Comparison of ENCODE assay signal across 18 mouse cellular contexts in genomic region chr7:44662168-44662567, GRCm38 (mm10). TPM values are rescaled to one million over a fixed set of nuclear protein-coding genes. Genes with fewer than 3 reads are reported as not detected.
A peak's percentile ranks its signal among the peaks of the same experiment; 100 is the strongest.
DNase-seq lines count a peak whose midpoint lies in the region; ATAC-seq lines count a peak whose summit lies in the region.
"Had no signal": no experiment of that assay in that cellular context is flagged by ENCODE, and none has a peak within 500 bp of the region (broad histone marks: within the 10 kb centered on the region; RNA-seq: fewer than 3 reads in every experiment).

No protein-coding gene starts in this region.

- no peak overlapping the region for H3K4me2 ChIP-seq in hindbrain, embryonic 11.5 days (replicated peaks; ENCODE audit: low read depth, low read length)
- H3K4me2 ChIP-seq in kidney, embryonic 14.5 days (replicated peaks; ENCODE audit: low read depth, low read length) = no peak overlapping the region; the same call in 1 of the 2 replicates
- peak overlapping the region; percentile 25; the same call in 1 of the 2 replicates for H3K4me2 ChIP-seq in lung, embryonic 15.5 days
- H3K4me2 ChIP-seq in forebrain, embryonic 12.5 days = no peak overlapping the region
- H3K4me2 ChIP-seq: liver, embryonic 11.5 days; midbrain, embryonic 12.5 days had no signal

- H3K9ac ChIP-seq in hindbrain, embryonic 11.5 days (ENCODE audit: low read depth, low read length) = no peak overlapping the region
- no peak overlapping the region for H3K9ac ChIP-seq in kidney, embryonic 14.5 days (ENCODE audit: low read depth, low read length)
- H3K9ac ChIP-seq in lung, embryonic 15.5 days = no peak overlapping the region
- no peak overlapping the region for H3K9ac ChIP-seq in forebrain, embryonic 12.5 days
- H3K9ac ChIP-seq: midbrain, embryonic 12.5 days had no signal

- no peak overlapping the region; the same call in 1 of the 2 replicates for H3K4me3 ChIP-seq in hindbrain, embryonic 10.5 days
- no peak overlapping the region for H3K4me3 ChIP-seq in hindbrain, embryonic 11.5 days (ENCODE audit: low read depth, low read length)
- H3K4me3 ChIP-seq in kidney, embryonic 14.5 days (ENCODE audit: low read length) = no peak overlapping the region
- no peak overlapping the region for H3K4me3 ChIP-seq in lung, embryonic 15.5 days
- no peak overlapping the region for H3K4me3 ChIP-seq in forebrain, embryonic 12.5 days (replicated peaks)
- H3K4me3 ChIP-seq: midbrain, embryonic 12.5 days had no signal

- peak overlapping the region; percentile 46; the same call in 1 of the 2 replicates for H3K27ac ChIP-seq in hindbrain, embryonic 10.5 days
- no peak overlapping the region for H3K27ac ChIP-seq in hindbrain, embryonic 11.5 days (ENCODE audit: low read depth, low read length)
- no peak overlapping the region for H3K27ac ChIP-seq in kidney, embryonic 14.5 days (ENCODE audit: low read depth, low read length)
- peak overlapping the region; percentile 93 for H3K27ac ChIP-seq in lung, embryonic 15.5 days
- H3K27ac ChIP-seq in forebrain, embryonic 12.5 days = no peak overlapping the region
- H3K27ac ChIP-seq: midbrain, embryonic 12.5 days had no signal

- no peaks in the 10 kb centered on the region for H3K36me3 ChIP-seq in hindbrain, embryonic 10.5 days
- no peaks in the 10 kb centered on the region for H3K36me3 ChIP-seq in hindbrain, embryonic 11.5 days (ENCODE audit: control insufficient read depth, insufficient read depth, low read length)
- no peaks in the 10 kb centered on the region for H3K36me3 ChIP-seq in kidney, embryonic 14.5 days (ENCODE audit: control insufficient read depth, insufficient read depth, low read length)
- H3K36me3 ChIP-seq in lung, embryonic 15.5 days = no peaks in the 10 kb centered on the region
- H3K36me3 ChIP-seq in forebrain, embryonic 12.5 days (replicated peaks) = no peaks in the 10 kb centered on the region
- H3K36me3 ChIP-seq: midbrain, embryonic 12.5 days had no signal

- H3K4me1 ChIP-seq in hindbrain, embryonic 10.5 days (replicated peaks) = 0 out of 2 replicates have a peak, but pooled peaks cover 5% of the 10 kb centered on the region
- H3K4me1 ChIP-seq in hindbrain, embryonic 11.5 days (replicated peaks; ENCODE audit: control insufficient read depth, insufficient read depth, low read length) = no peaks in the 10 kb centered on the region
- H3K4me1 ChIP-seq in kidney, embryonic 14.5 days (ENCODE audit: control insufficient read depth, insufficient read depth, low read length) = no peaks in the 10 kb centered on the region
- peaks cover 29% of the 10 kb centered on the region for H3K4me1 ChIP-seq in lung, embryonic 15.5 days
- H3K4me1 ChIP-seq in forebrain, embryonic 12.5 days = no peaks in the 10 kb centered on the region
- H3K4me1 ChIP-seq: midbrain, embryonic 12.5 days had no signal

- H3K27me3 ChIP-seq in hindbrain, embryonic 10.5 days (ENCODE audit: insufficient read depth, poor library complexity, severe bottlenecking) = peaks cover 1% of the 10 kb centered on the region; the same call in 1 of the 2 replicates
- H3K27me3 ChIP-seq in hindbrain, embryonic 11.5 days (ENCODE audit: control insufficient read depth, insufficient read depth, low read length) = 0 out of 2 replicates have a peak, but pooled peaks cover 2% of the 10 kb centered on the region
- no peaks in the 10 kb centered on the region for H3K27me3 ChIP-seq in kidney, embryonic 14.5 days (ENCODE audit: control insufficient read depth, insufficient read depth, low read length)
- H3K27me3 ChIP-seq in lung, embryonic 15.5 days = no peaks in the 10 kb centered on the region
- H3K27me3 ChIP-seq in forebrain, embryonic 12.5 days = peaks cover 11% of the 10 kb centered on the region; the same call in 1 of the 2 replicates

- ATAC-seq in hindbrain, embryonic 11.5 days (ENCODE audit: low FRiP score) = no peak
- ATAC-seq in kidney, embryonic 14.5 days (ENCODE audit: low FRiP score, low TSS enrichment) = peak; percentile 58; the same call in 1 of the 2 replicates
- peak; percentile 88 for ATAC-seq in lung, embryonic 15.5 days (ENCODE audit: borderline replicate concordance, extremely low read depth, low FRiP score, low TSS enrichment)
- ATAC-seq in forebrain, embryonic 12.5 days (ENCODE audit: low FRiP score) = no peak
- ATAC-seq: forebrain, embryonic 14.5 days had no signal

- 13% methylated on average over 8 of the region's 8 CpGs for WGBS in hindbrain, embryonic 10.5 days
- 16% methylated on average over 8 of the region's 8 CpGs for WGBS in hindbrain, embryonic 11.5 days
- 17% methylated on average over 8 of the region's 8 CpGs for WGBS in kidney, embryonic 14.5 days
- 5% methylated on average over 7 of the region's 8 CpGs for WGBS in lung, embryonic 15.5 days
- WGBS in forebrain, embryonic 12.5 days = 12% methylated on average over 8 of the region's 8 CpGs

- no peaks in the 10 kb centered on the region for H3K9me3 ChIP-seq in hindbrain, embryonic 10.5 days
- H3K9me3 ChIP-seq in hindbrain, embryonic 11.5 days (ENCODE audit: control insufficient read depth, low read length) = no peaks in the 10 kb centered on the region
- no peaks in the 10 kb centered on the region for H3K9me3 ChIP-seq in kidney, embryonic 14.5 days (ENCODE audit: control insufficient read depth, low read length)
- no peaks in the 10 kb centered on the region for H3K9me3 ChIP-seq in lung, embryonic 15.5 days
- no peaks in the 10 kb centered on the region for H3K9me3 ChIP-seq in forebrain, embryonic 12.5 days

- peak; percentile 25 for DNase-seq in hindbrain, embryonic 10.5 days (ENCODE audit: low spot score)
- no peak for DNase-seq in hindbrain, embryonic 11.5 days (ENCODE audit: low spot score)
- DNase-seq in urinary bladder, adult 2 months (ENCODE audit: low spot score) = peak; percentile 62
- DNase-seq in layer of hippocampus, postnatal 14 days (ENCODE audit: low spot score in 2 of 2) = no peak
- DNase-seq in right cerebral cortex, postnatal 14 days = no peak
- DNase-seq: adrenal gland, postnatal 10 days; cerebellum, postnatal 14 days; heart, postnatal 10 days; thymus, postnatal 4 days had no signal

RNA-seq across cellular contexts. Expression of gene Myh14, which starts 8.5 kb away (rescaled TPM):
- polyA plus RNA-seq in hindbrain, embryonic 10.5 days (2016; fragmentation: Nextera tagmentation; extraction: Ambion mirVana) = 1.5 and 2.4 TPM in 2 replicates
- 1.9 and 2.3 TPM in 2 replicates for polyA plus RNA-seq in hindbrain, embryonic 11.5 days (2014; fragmentation: Nextera tagmentation; extraction: Ambion mirVana)
- polyA plus RNA-seq in kidney, embryonic 14.5 days (2014; fragmentation: Nextera tagmentation; extraction: Ambion mirVana) = 1.3 and 1.8 TPM in 2 replicates
- 44.1 and 47.8 TPM in 2 replicates for polyA plus RNA-seq in lung, embryonic 15.5 days (2015; fragmentation: Nextera tagmentation; extraction: Ambion mirVana)
- polyA plus RNA-seq in urinary bladder, adult 2 months (2012; rRNA removed) = 8.7 and 16.9 TPM in 2 replicates
- 2.1 and 2.3 TPM in 2 replicates for polyA plus RNA-seq in forebrain, embryonic 12.5 days (2016; fragmentation: Nextera tagmentation; extraction: Ambion mirVana)
- total RNA-seq in layer of hippocampus, postnatal 14 days (2021) = 10 to 100 TPM; 20.9 to 24.6 TPM

RNA-seq across cellular contexts. Expression of gene Izumo2, which starts 46.4 kb away (rescaled TPM):
- not detected in 2 replicates for polyA plus RNA-seq in hindbrain, embryonic 10.5 days (2016; fragmentation: Nextera tagmentation; extraction: Ambion mirVana)
- polyA plus RNA-seq in hindbrain, embryonic 11.5 days (2014; fragmentation: Nextera tagmentation; extraction: Ambion mirVana) = not detected in 2 replicates
- polyA plus RNA-seq in kidney, embryonic 14.5 days (2014; fragmentation: Nextera tagmentation; extraction: Ambion mirVana) = not detected in 2 replicates
- not detected in 2 replicates for polyA plus RNA-seq in lung, embryonic 15.5 days (2015; fragmentation: Nextera tagmentation; extraction: Ambion mirVana)
- polyA plus RNA-seq in urinary bladder, adult 2 months (2012; rRNA removed) = not detected in 2 replicates
- polyA plus RNA-seq in forebrain, embryonic 12.5 days (2016; fragmentation: Nextera tagmentation; extraction: Ambion mirVana) = not detected in 2 replicates
- total RNA-seq in layer of hippocampus, postnatal 14 days (2021) = not detected
- total RNA-seq: adrenal gland, postnatal 10 days; gastrocnemius, postnatal 4 days; heart, postnatal 10 days; layer of hippocampus, postnatal 10 days had no signal
- polyA plus RNA-seq: forebrain, embryonic 14.5 days; liver, embryonic 11.5 days; midbrain, embryonic 12.5 days; neural tube, embryonic 14.5 days had no signal

Comparison
In these comparisons a context has a peak if more than half of its experiments do, and no peak if none do; other contexts are left out.
1. DNase-seq: peak in hindbrain, embryonic 10.5 days (single experiment) and urinary bladder, adult 2 months (single experiment); none in hindbrain, embryonic 11.5 days (single experiment), layer of hippocampus, postnatal 14 days (0 of 2) and right cerebral cortex, postnatal 14 days (single experiment).
2. H3K27ac ChIP-seq: peak in hindbrain, embryonic 10.5 days (single experiment) and lung, embryonic 15.5 days (single experiment); none in hindbrain, embryonic 11.5 days (single experiment), kidney, embryonic 14.5 days (single experiment) and forebrain, embryonic 12.5 days (single experiment).
3. ATAC-seq: peak in kidney, embryonic 14.5 days (single experiment) and lung, embryonic 15.5 days (single experiment); none in hindbrain, embryonic 11.5 days (single experiment) and forebrain, embryonic 12.5 days (single experiment).